Mouse (Mus musculus) olfactory bulb, adult 2 months (tissue): ENCODE measurements around the gene Dnm2.

Source experiments
- CTCF ChIP-seq: fragments of 200-500 bp; IDR thresholded peaks from 2 replicates; pipeline ENCODE4 v1.5.1; 2012; ENCODE audit warnings: low read depth, mild to moderate bottlenecking, low read length, moderate library complexity; ENCODE audit not compliant: insufficient read depth
- POLR2A ChIP-seq: fragments of 200-500 bp; IDR thresholded peaks from 2 replicates; pipeline ENCODE4 v1.6.1; 2012; ENCODE audit warnings: mild to moderate bottlenecking, low read depth, low read length, moderate library complexity; ENCODE audit not compliant: insufficient read depth

GRCm38 (mm10) chr9:21447778-21448177, 23.1 kb downstream of the Dnm2 start:
- TF ChIP-seq CTCF (no peak), POLR2A (no peak)
